In the genomic region with DNA sequence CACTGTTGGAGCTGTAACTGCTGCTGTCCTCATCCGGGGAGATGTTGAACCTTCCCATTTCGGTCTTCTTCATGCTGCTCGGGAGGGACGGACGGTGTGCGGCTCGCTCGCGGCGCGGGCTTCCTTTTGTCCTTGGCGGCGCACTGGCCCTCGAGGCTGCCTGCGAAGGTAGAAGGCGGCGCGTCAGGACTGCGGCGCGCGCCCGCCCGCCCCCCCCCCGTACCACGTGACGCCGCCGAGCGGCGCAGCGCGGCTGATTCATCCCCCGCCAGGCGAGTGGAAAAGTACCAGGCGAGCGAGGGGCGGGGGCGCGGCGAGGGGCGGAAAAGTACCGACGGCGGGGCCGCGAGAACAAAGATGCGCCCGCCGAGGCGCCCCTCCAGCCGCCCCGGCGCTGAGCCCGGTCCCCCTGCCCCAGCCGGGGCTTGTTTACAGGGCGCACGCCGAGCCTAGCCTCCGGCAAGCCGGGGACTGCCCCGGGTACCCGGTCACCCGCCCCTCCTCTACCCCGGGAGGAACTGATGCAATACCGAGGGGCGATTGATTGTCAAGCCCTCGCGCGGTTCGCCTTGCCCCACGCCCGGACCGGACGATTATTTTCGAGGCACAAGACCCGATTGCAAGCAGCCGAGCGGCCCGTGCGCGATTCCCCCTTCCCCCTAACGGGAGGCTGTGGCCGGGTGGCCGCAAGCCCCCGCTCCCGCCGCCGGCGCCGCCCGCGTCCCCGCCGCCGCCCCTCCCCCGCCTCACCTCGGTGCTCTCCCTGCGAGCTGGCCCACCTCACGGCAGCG, we compare ENCODE assay signal across 8 mouse cellular contexts. TPM values are rescaled to one million over a fixed set of nuclear protein-coding genes. Genes with fewer than 3 reads are reported as not detected.
DNase-seq lines count a peak whose midpoint lies in the region.

No protein-coding gene starts in this region.

- H3K4me1 ChIP-seq in megakaryocyte, embryonic 14.5 days = peaks cover 37% of the 10 kb centered on the region

- peaks cover 2% of the 10 kb centered on the region for H3K27me3 ChIP-seq in megakaryocyte, embryonic 14.5 days (replicated peaks)

- peaks cover 47% of the 10 kb centered on the region for H3K36me3 ChIP-seq in megakaryocyte, embryonic 14.5 days (replicated peaks; ENCODE audit: low read length)

- intact Hi-C loops in left cerebral cortex, postnatal 10 days (cut with DNase I) = loop anchor here (10.0 kb wide), 2 partner anchors 236 to 486 kb away; no protein-coding TSS in a partner anchor

- DNase-seq in adrenal gland, adult 18-20 months (ENCODE audit: low spot score in 2 of 2) = peak; percentile 88 to 92
- DNase-seq in embryo, embryonic 10 days (ENCODE audit: low spot score) = peak; percentile 85
- peak; percentile 86 for DNase-seq in gastrocnemius, postnatal 10 days
- peak; percentile 93 for DNase-seq in induced T-regulatory cell, adult 2 months (ENCODE audit: low read depth)
- DNase-seq in left cerebral cortex, postnatal 10 days (ENCODE audit: extremely low spot score in 1 of 2, low spot score in 2 of 2) = peak; percentile 72 to 94
- DNase-seq in right cerebral cortex, adult 2 months (ENCODE audit: low spot score in 2 of 2) = peak; percentile 83 to 87
- DNase-seq in urinary bladder, postnatal 10 days (ENCODE audit: low spot score) = peak; percentile 58

- no peaks in the 10 kb centered on the region for H3K9me3 ChIP-seq in megakaryocyte, embryonic 14.5 days

- peak overlapping the region; percentile 97 for H3K4me3 ChIP-seq in megakaryocyte, embryonic 14.5 days (replicated peaks)

RNA-seq across cellular contexts. Expression of gene Slc38a2, which starts 0.7 kb away (rescaled TPM):
- 100 to 1,000 TPM; 103 to 210 TPM for total RNA-seq in adrenal gland, adult 18-20 months (2021)
- 10 to 100 TPM; 80.2 to 88.9 TPM for total RNA-seq in gastrocnemius, postnatal 10 days (2021)
- 10 to 100 TPM; 69.3 to 72.2 TPM for total RNA-seq in left cerebral cortex, postnatal 10 days (2021)
- 4.2 and 5.6 TPM in 2 replicates for polyA plus RNA-seq in megakaryocyte, embryonic 14.5 days (2012; ENCODE audit: insufficient read depth, low replicate concordance)

RNA-seq across cellular contexts. Expression of gene Slc38a1, which starts 56.1 kb away (rescaled TPM):
- 10 to 100 TPM; 23.6 to 28.5 TPM for total RNA-seq in adrenal gland, adult 18-20 months (2021)
- total RNA-seq in gastrocnemius, postnatal 10 days (2021) = 1 to 10 TPM; 6.9 to 9.3 TPM
- 10 to 100 TPM; 85.2 to 91.0 TPM for total RNA-seq in left cerebral cortex, postnatal 10 days (2021)
- polyA plus RNA-seq in megakaryocyte, embryonic 14.5 days (2012; ENCODE audit: insufficient read depth, low replicate concordance) = 22.9 and 64.1 TPM in 2 replicates

Comparison
In these comparisons a context has a peak if more than half of its experiments do, and no peak if none do; other contexts are left out.
1. Peak in every context shown above with its lines: DNase-seq and H3K4me3 ChIP-seq.